ENCODE assay signal across 8 mouse cellular contexts in genomic region chr8:60632933-60633655, GRCm38 (mm10). TPM values are rescaled to one million over a fixed set of nuclear protein-coding genes. Genes with fewer than 3 reads are reported as not detected.
DNase-seq lines count a peak whose midpoint lies in the region; ATAC-seq and TF ChIP-seq lines count a peak whose summit lies in the region.

No protein-coding gene starts in this region.

- peak overlapping the region; percentile 65 for H3K9ac ChIP-seq in heart, embryonic 12.5 days
- H3K9ac ChIP-seq in hindbrain, postnatal 0 days (replicated peaks; ENCODE audit: low read length), result peak overlapping the region; percentile 53
- peak overlapping the region; percentile 55 for H3K9ac ChIP-seq in lung, embryonic 15.5 days

- no peaks in the 10 kb centered on the region for H3K36me3 ChIP-seq in heart, embryonic 12.5 days
- peaks cover 25% of the 10 kb centered on the region for H3K36me3 ChIP-seq in C2C12 (ENCODE audit: control insufficient read depth, insufficient read depth)
- no peaks in the 10 kb centered on the region for H3K36me3 ChIP-seq in hindbrain, postnatal 0 days (ENCODE audit: insufficient read depth, low read length)
- no peaks in the 10 kb centered on the region for H3K36me3 ChIP-seq in lung, embryonic 15.5 days
- H3K36me3 ChIP-seq in splenic B cell, adult 2 months (ENCODE audit: control insufficient read depth, insufficient read depth, low read length, poor library complexity, severe bottlenecking), result no peaks in the 10 kb centered on the region

- no peak for DNase-seq in heart, postnatal 10 days
- DNase-seq in embryo, embryonic 11 days, result peak; percentile 58
- peak; percentile 61 for DNase-seq in hindbrain, postnatal 0 days (ENCODE audit: low spot score)
- peak; percentile 1 for DNase-seq in splenic B cell, adult 2 months (ENCODE audit: low read depth, low spot score)
- no peak for DNase-seq in thymus, postnatal 10 days (ENCODE audit: low spot score in 2 of 2)

- peaks cover 53% of the 10 kb centered on the region for H3K79me2 ChIP-seq in C2C12 (ENCODE audit: control insufficient read depth, insufficient read depth)

- peak overlapping the region; percentile 98 for H3ac ChIP-seq in C2C12 (ENCODE audit: control insufficient read depth, insufficient read length, low read depth)

- H3K4me2 ChIP-seq in heart, embryonic 12.5 days, result peak overlapping the region; percentile 92
- H3K4me2 ChIP-seq in hindbrain, postnatal 0 days (ENCODE audit: low read depth, low read length), result peak overlapping the region; percentile 94
- peak overlapping the region; percentile 98 for H3K4me2 ChIP-seq in lung, embryonic 15.5 days

- TF ChIP-seq CTCF in C2C12 (IDR thresholded peaks at IDR 0.05; ENCODE audit: control insufficient read depth, insufficient read depth, insufficient read length), result no peak
- peak; percentile 57 for TF ChIP-seq CTCF in hindbrain, postnatal 0 days (IDR thresholded peaks at IDR 0.05; ENCODE audit: low read depth)

- peak overlapping the region; percentile 70 for H3K4me3 ChIP-seq in heart, embryonic 12.5 days
- peak overlapping the region; percentile 74 for H3K4me3 ChIP-seq in C2C12 (ENCODE audit: insufficient read depth, poor library complexity, severe bottlenecking)
- peak overlapping the region; percentile 52 for H3K4me3 ChIP-seq in hindbrain, postnatal 0 days (ENCODE audit: low read length)
- peak overlapping the region; percentile 67 for H3K4me3 ChIP-seq in lung, embryonic 15.5 days

- H3K79me3 ChIP-seq in C2C12 (ENCODE audit: low read depth), result peaks cover 48% of the 10 kb centered on the region

- intact Hi-C loops in heart, postnatal 10 days (cut with DNase I), result loop anchor here (5.0 kb wide), 2 partner anchors 234 to 359 kb away; partner anchors contain the start of gene Nek1

- WGBS in heart, embryonic 12.5 days, result under 1% methylated on average over 56 of the region's 56 CpGs
- WGBS in hindbrain, postnatal 0 days, result 1% methylated on average over 50 of the region's 56 CpGs
- WGBS in lung, embryonic 15.5 days, result under 1% methylated on average over 51 of the region's 56 CpGs

- ATAC-seq in heart, embryonic 12.5 days (ENCODE audit: insufficient number of reproducible peaks, low FRiP score), result peak; percentile 77; the same call in 1 of the 2 replicates
- peak; percentile 0; the same call in 1 of the 2 replicates for ATAC-seq in hindbrain, postnatal 0 days
- ATAC-seq in lung, embryonic 15.5 days (ENCODE audit: borderline replicate concordance, extremely low read depth, low FRiP score, low TSS enrichment), result peak; percentile 82; the same call in 1 of the 2 replicates

- no peaks in the 10 kb centered on the region for H3K9me3 ChIP-seq in heart, embryonic 12.5 days (replicated peaks)
- H3K9me3 ChIP-seq in hindbrain, postnatal 0 days (ENCODE audit: low read length), result no peaks in the 10 kb centered on the region
- H3K9me3 ChIP-seq in lung, embryonic 15.5 days, result no peaks in the 10 kb centered on the region

- H3K4me1 ChIP-seq in heart, embryonic 12.5 days (replicated peaks), result peaks cover 4% of the 10 kb centered on the region; the same call in 1 of the 2 replicates
- peaks cover 3% of the 10 kb centered on the region; the same call in 1 of the 2 replicates for H3K4me1 ChIP-seq in hindbrain, postnatal 0 days (ENCODE audit: insufficient read depth, low read length)
- H3K4me1 ChIP-seq in lung, embryonic 15.5 days, result peaks cover 15% of the 10 kb centered on the region

- peaks cover 15% of the 10 kb centered on the region for H3K27me3 ChIP-seq in heart, embryonic 12.5 days (replicated peaks)
- H3K27me3 ChIP-seq in C2C12 (ENCODE audit: control insufficient read depth, insufficient read depth, insufficient read length), result no peaks in the 10 kb centered on the region
- no peaks in the 10 kb centered on the region for H3K27me3 ChIP-seq in hindbrain, postnatal 0 days (ENCODE audit: insufficient read depth, low read length)
- H3K27me3 ChIP-seq in lung, embryonic 15.5 days, result no peaks in the 10 kb centered on the region; the same call in 1 of the 2 replicates
- no peaks in the 10 kb centered on the region; the same call in 1 of the 2 replicates for H3K27me3 ChIP-seq in splenic B cell, adult 2 months (ENCODE audit: control insufficient read depth, insufficient read depth, low read length, poor library complexity, severe bottlenecking)

- H3K27ac ChIP-seq in heart, embryonic 12.5 days (ENCODE audit: poor library complexity, severe bottlenecking), result no peak overlapping the region
- peak overlapping the region; percentile 82 for H3K27ac ChIP-seq in hindbrain, postnatal 0 days
- peak overlapping the region; percentile 72 for H3K27ac ChIP-seq in lung, embryonic 15.5 days

TF ChIP-seq in C2C12, 6 proteins besides CTCF, POLR2A, EP300 and RAD21:
- TF ChIP-seq FOSL1 (IDR thresholded peaks at IDR 0.05; ENCODE audit: insufficient read depth, low read length, poor library complexity, severe bottlenecking), result no peak
- no peak for TF ChIP-seq MYOD1 (IDR thresholded peaks at IDR 0.05; ENCODE audit: control insufficient read depth, insufficient read length, low read depth)
- TF ChIP-seq CEBPB (IDR thresholded peaks at IDR 0.05; ENCODE audit: low read depth), result no peak
- no peak for TF ChIP-seq MAX (IDR thresholded peaks at IDR 0.05)
- no peak for TF ChIP-seq MYOG (IDR thresholded peaks at IDR 0.05; ENCODE audit: control insufficient read depth, extremely low read depth, insufficient read length)
- TF ChIP-seq USF1 (IDR thresholded peaks at IDR 0.05; ENCODE audit: low read depth), result no peak

RNA-seq across cellular contexts. Expression of gene Mfap3l, which starts 0.5 kb away (rescaled TPM):
- 1.1 and 1.3 TPM in 2 replicates for polyA plus RNA-seq in heart, embryonic 12.5 days (2016; fragmentation: Nextera tagmentation; extraction: Ambion mirVana)
- total RNA-seq in heart, postnatal 10 days (2021), result 1 to 10 TPM; 4.6 to 5.5 TPM
- polyA plus RNA-seq in C2C12 (2012; fragmentation: generic; extraction: Trizol), result 18.2 TPM
- total RNA-seq in hindbrain, postnatal 0 days (2014; rRNA removed), result 20.0 and 24.5 TPM in 2 replicates
- polyA plus RNA-seq in hindbrain, postnatal 0 days (2015; fragmentation: Nextera tagmentation; extraction: Ambion mirVana), result 4.1 and 4.5 TPM in 2 replicates
- 4.4 and 4.7 TPM in 2 replicates for polyA plus RNA-seq in lung, embryonic 15.5 days (2015; fragmentation: Nextera tagmentation; extraction: Ambion mirVana)

Comparison
In these comparisons a context has a peak if more than half of its experiments do, and no peak if none do; other contexts are left out.
1. ATAC-seq: peak in every context shown above with its lines; median percentile 82 in lung, embryonic 15.5 days; 77 in heart, embryonic 12.5 days; 0 in hindbrain, postnatal 0 days.
2. DNase-seq: peak in embryo, embryonic 11 days (single experiment), hindbrain, postnatal 0 days (single experiment) and splenic B cell, adult 2 months (single experiment); none in heart, postnatal 10 days (0 of 2) and thymus, postnatal 10 days (0 of 2).
3. Peak in every context shown above with its lines, with median percentiles within 50 percentile points of each other: H3K4me2 ChIP-seq, H3K4me3 ChIP-seq and H3K9ac ChIP-seq.